Mouse (Mus musculus): ENCODE measurements around the gene 4933430I17Rik. TPM values are rescaled to one million over a fixed set of nuclear protein-coding genes. Genes with fewer than 3 reads are reported as not detected.

4933430I17Rik gene
- polyA plus RNA-seq, 1 experiment from 2014 or later, result 0.49 TPM

DNA sequence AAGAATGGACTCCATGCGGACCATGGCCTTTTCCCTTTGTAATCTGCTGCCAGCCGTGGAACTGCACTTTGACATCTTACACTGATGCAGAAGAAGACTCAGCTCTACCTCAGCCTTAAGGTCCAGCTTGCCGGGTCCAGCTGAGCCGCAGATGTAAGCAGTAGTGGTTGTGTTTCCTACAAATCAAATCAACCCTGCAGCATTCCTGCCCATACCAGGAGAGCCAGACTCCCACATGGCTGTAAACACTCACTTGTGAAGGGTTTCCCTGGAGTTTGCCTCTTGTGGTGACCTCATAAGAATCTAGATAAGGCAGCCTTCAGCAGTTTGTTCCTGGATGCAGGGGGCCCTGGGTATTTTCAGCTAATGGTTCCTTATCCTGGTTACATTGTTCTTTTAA lies 41.4 kb downstream of the 4933430I17Rik start:
- Histone ChIP-seq H3K9me3 (ENCODE audit: control insufficient read depth, low read depth, low read length) (no peaks in the 10 kb centered on the region), H3K4me2 (replicated peaks; ENCODE audit: low read depth, low read length) (no peak overlapping the region), H3K36me3 (ENCODE audit: control insufficient read depth, insufficient read depth, low read length) (no peaks in the 10 kb centered on the region), H3K27ac (ENCODE audit: low read length) (no peak overlapping the region), H3K4me1 (ENCODE audit: control insufficient read depth, insufficient read depth, low read length) (peaks cover 9% of the 10 kb centered on the region; the same call in 1 of the 2 replicates), H3K4me3 (ENCODE audit: low read depth, low read length) (no peak overlapping the region), H3K9ac (replicated peaks; ENCODE audit: low read depth, low read length) (no peak overlapping the region), H3K27me3 (ENCODE audit: control insufficient read depth, insufficient read depth, low read length) (no peaks in the 10 kb centered on the region)
- ATAC-seq (ENCODE audit: insufficient number of reproducible peaks, insufficient read depth, low FRiP score, low read depth), result no peak
- 64% methylated on average over 4 of the region's 4 CpGs for whole genome bisulfite sequencing

DNA sequence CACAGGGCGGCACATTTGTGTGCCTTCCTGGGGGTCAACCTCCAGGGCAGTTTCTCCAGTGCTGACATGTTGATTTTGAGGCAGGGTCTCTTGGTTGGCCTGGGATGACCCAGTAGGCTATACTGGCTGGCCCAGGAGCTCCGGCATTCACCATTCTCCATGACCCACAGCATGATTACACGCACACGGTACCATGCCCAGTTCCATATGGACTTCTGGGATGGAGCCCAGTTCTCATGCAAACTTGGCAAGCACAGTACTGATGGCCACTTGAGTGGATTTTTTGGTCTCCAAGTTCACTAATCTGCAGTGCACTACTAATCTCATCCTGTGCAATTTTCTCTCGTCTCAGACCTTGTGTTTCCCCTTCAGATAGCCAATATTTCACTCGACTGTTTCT lies 42.5 kb downstream of the 4933430I17Rik start:
- no peaks in the 10 kb centered on the region for H3K36me3 ChIP-seq (ENCODE audit: control insufficient read depth, insufficient read depth, low read length)
- no peaks in the 10 kb centered on the region for H3K27me3 ChIP-seq (ENCODE audit: control insufficient read depth, insufficient read depth, low read length)
- no peak overlapping the region for H3K4me2 ChIP-seq (replicated peaks; ENCODE audit: low read depth, low read length)
- ATAC-seq (ENCODE audit: insufficient number of reproducible peaks, insufficient read depth, low FRiP score, low read depth), result no peak
- peaks cover 9% of the 10 kb centered on the region; the same call in 1 of the 2 replicates for H3K4me1 ChIP-seq (ENCODE audit: control insufficient read depth, insufficient read depth, low read length)
- 82% methylated on average over 6 of the region's 6 CpGs for WGBS
- H3K9me3 ChIP-seq (ENCODE audit: control insufficient read depth, low read depth, low read length), result no peaks in the 10 kb centered on the region
- no peak overlapping the region for H3K9ac ChIP-seq (replicated peaks; ENCODE audit: low read depth, low read length)
- no peak overlapping the region for H3K27ac ChIP-seq (ENCODE audit: low read length)
- no peak overlapping the region for H3K4me3 ChIP-seq (ENCODE audit: low read depth, low read length)

DNA sequence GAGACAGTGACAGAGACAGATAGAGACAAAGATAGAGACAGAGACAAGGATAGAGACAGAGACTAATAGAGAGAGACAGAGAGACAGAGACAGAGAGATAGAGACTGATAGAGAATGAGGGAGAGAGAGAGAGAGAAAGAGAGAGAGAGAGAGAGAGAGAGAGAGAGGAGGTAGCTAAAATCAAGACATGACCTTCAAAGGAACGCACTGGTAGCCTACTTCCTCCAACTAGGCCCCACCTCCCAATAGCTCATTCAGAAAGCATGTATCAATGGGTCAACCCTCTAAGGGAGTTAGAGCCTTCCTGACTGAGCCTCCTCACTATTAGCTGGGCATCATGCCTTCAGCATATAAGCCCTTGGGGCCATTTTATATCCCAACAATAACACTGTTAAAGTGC lies 43.2 kb downstream of the 4933430I17Rik start:
- H3K4me3 ChIP-seq (ENCODE audit: low read depth, low read length), result no peak overlapping the region
- no peak overlapping the region for H3K4me2 ChIP-seq (replicated peaks; ENCODE audit: low read depth, low read length)
- no peak overlapping the region for H3K9ac ChIP-seq (replicated peaks; ENCODE audit: low read depth, low read length)
- WGBS, result 94% methylated on average over 1 of the region's 1 CpGs
- H3K27me3 ChIP-seq (ENCODE audit: control insufficient read depth, insufficient read depth, low read length), result no peaks in the 10 kb centered on the region
- ATAC-seq (ENCODE audit: insufficient number of reproducible peaks, insufficient read depth, low FRiP score, low read depth), result no peak
- H3K9me3 ChIP-seq (ENCODE audit: control insufficient read depth, low read depth, low read length), result 0 out of 2 replicates have a peak, but pooled peaks cover 3% of the 10 kb centered on the region
- no peak overlapping the region for H3K27ac ChIP-seq (ENCODE audit: low read length)
- no peaks in the 10 kb centered on the region for H3K36me3 ChIP-seq (ENCODE audit: control insufficient read depth, insufficient read depth, low read length)
- peaks cover 9% of the 10 kb centered on the region; the same call in 1 of the 2 replicates for H3K4me1 ChIP-seq (ENCODE audit: control insufficient read depth, insufficient read depth, low read length)

DNA sequence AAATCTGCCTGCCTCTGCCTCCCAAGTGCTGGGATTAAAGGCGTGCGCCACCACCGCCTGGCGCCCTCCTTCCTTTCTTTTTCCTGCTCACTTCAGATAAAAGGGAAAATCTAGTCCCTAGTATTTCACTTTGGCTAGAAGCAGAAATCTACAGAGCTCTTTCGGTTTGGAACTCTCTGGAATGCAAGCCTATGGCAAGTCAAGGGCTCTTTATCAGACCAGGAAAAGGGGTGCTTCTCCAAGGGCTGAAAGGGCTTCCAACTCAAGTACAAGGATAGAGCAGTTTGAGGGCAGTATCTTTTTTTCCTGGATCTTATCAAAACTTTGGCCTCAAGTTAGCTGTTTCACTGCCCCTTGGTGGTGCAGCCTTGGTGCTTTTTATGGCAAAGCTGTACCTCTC lies 44.4 kb downstream of the 4933430I17Rik start:
- Histone ChIP-seq H3K27me3 (ENCODE audit: control insufficient read depth, insufficient read depth, low read length) (no peaks in the 10 kb centered on the region), H3K4me1 (ENCODE audit: control insufficient read depth, insufficient read depth, low read length) (peaks cover 9% of the 10 kb centered on the region; the same call in 1 of the 2 replicates)
- WGBS, result 90% methylated on average over 5 of the region's 5 CpGs

DNA sequence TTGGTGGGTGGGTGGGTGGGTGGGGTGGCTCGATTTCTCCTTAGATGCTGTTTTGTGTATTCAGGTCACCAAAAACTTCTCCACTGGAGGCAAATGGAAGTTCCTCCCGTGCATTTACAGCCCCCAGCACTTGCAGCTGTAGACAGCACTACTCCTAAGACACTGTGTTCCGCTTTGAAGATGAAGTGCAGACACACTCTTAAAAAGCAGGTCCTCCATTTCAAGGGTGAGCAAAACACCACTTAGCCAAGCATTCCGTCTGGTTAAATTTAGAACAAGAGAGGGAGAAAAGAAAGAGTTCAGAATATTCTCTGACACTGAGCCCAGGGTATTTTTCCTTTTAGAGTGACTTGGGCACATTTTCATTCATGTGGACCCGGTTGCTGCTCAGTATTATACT lies 44.9 kb downstream of the 4933430I17Rik start:
- no peak overlapping the region for H3K9ac ChIP-seq (replicated peaks; ENCODE audit: low read depth, low read length)
- peaks cover 9% of the 10 kb centered on the region; the same call in 1 of the 2 replicates for H3K4me1 ChIP-seq (ENCODE audit: control insufficient read depth, insufficient read depth, low read length)
- no peaks in the 10 kb centered on the region for H3K36me3 ChIP-seq (ENCODE audit: control insufficient read depth, insufficient read depth, low read length)
- H3K4me3 ChIP-seq (ENCODE audit: low read depth, low read length), result no peak overlapping the region
- H3K27me3 ChIP-seq (ENCODE audit: control insufficient read depth, insufficient read depth, low read length), result no peaks in the 10 kb centered on the region
- 0 out of 2 replicates have a peak overlapping the region, but pooled peaks have one; percentile 27 for H3K27ac ChIP-seq (ENCODE audit: low read length)
- no peak overlapping the region for H3K4me2 ChIP-seq (replicated peaks; ENCODE audit: low read depth, low read length)
- ATAC-seq (ENCODE audit: insufficient number of reproducible peaks, insufficient read depth, low FRiP score, low read depth), result no peak
- 58% methylated on average over 5 of the region's 5 CpGs for WGBS
- 0 out of 2 replicates have a peak, but pooled peaks cover 3% of the 10 kb centered on the region for H3K9me3 ChIP-seq (ENCODE audit: control insufficient read depth, low read depth, low read length)

More for the DNA sequence above, 44.4 kb downstream of the 4933430I17Rik start:
- no peak overlapping the region for H3K9ac ChIP-seq (replicated peaks; ENCODE audit: low read depth, low read length)
- H3K4me2 ChIP-seq (replicated peaks; ENCODE audit: low read depth, low read length), result no peak overlapping the region
- no peak for ATAC-seq (ENCODE audit: insufficient number of reproducible peaks, insufficient read depth, low FRiP score, low read depth)
- H3K27ac ChIP-seq (ENCODE audit: low read length), result no peak overlapping the region
- no peak overlapping the region for H3K4me3 ChIP-seq (ENCODE audit: low read depth, low read length)
- 0 out of 2 replicates have a peak, but pooled peaks cover 3% of the 10 kb centered on the region for H3K9me3 ChIP-seq (ENCODE audit: control insufficient read depth, low read depth, low read length)
- H3K36me3 ChIP-seq (ENCODE audit: control insufficient read depth, insufficient read depth, low read length), result no peaks in the 10 kb centered on the region

DNA sequence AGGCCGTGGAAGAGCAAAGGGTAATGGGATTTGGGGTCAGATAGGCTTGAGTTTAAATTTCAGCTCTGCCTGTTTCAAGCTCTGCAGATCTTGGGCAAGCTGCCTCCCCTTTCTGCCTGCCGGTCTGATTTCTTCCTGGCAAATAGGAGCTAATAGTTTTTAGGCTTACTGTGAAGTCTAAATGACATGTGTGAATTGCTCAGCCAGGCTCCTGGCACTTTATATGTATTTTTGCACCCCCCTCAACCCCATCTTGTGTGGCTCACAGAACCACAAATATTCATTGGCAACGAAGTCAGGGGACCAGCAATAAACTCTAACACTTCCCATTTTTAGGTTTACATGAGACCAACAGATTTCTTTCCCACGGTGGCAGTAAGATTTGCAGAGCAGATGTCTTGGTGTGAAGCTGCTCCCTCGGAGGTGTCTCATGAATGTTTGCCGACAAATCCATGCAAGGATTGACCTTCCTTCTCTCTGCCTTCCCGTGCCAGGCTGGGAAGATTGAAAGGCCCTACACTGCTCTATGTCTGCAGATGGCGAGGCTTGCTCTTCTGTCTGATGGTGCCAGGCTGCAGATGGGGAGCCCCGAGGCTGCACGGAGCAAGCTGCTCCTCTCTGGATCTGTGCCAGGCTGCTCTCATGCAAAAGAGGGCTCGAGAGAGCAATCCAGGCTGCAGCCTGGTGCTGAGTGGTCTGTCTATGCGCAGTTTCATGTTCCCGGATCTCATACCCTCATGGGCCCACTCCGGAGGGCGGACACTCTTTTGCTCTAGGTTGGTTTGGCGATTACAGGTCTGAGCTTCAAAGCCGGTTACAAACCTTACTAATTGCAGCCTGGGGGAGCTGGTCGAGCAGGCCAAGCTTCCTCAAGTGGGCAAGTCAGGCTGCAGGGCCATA lies 57.4 kb downstream of the 4933430I17Rik start:
- Histone ChIP-seq H3K4me1 (ENCODE audit: control insufficient read depth, insufficient read depth, low read length) (peaks cover 16% of the 10 kb centered on the region; the same call in 1 of the 2 replicates), H3K27ac (ENCODE audit: low read length) (no peak overlapping the region), H3K9ac (replicated peaks; ENCODE audit: low read depth, low read length) (no peak overlapping the region), H3K36me3 (ENCODE audit: control insufficient read depth, insufficient read depth, low read length) (no peaks in the 10 kb centered on the region), H3K9me3 (ENCODE audit: control insufficient read depth, low read depth, low read length) (no peaks in the 10 kb centered on the region), H3K4me2 (replicated peaks; ENCODE audit: low read depth, low read length) (peak overlapping the region; percentile 66), H3K27me3 (ENCODE audit: control insufficient read depth, insufficient read depth, low read length) (0 out of 2 replicates have a peak, but pooled peaks cover 4% of the 10 kb centered on the region), H3K4me3 (ENCODE audit: low read depth, low read length) (peak overlapping the region; percentile 38)
- 24% methylated on average over 18 of the region's 18 CpGs for WGBS
- peak; percentile 64 for ATAC-seq (ENCODE audit: insufficient number of reproducible peaks, insufficient read depth, low FRiP score, low read depth)

DNA sequence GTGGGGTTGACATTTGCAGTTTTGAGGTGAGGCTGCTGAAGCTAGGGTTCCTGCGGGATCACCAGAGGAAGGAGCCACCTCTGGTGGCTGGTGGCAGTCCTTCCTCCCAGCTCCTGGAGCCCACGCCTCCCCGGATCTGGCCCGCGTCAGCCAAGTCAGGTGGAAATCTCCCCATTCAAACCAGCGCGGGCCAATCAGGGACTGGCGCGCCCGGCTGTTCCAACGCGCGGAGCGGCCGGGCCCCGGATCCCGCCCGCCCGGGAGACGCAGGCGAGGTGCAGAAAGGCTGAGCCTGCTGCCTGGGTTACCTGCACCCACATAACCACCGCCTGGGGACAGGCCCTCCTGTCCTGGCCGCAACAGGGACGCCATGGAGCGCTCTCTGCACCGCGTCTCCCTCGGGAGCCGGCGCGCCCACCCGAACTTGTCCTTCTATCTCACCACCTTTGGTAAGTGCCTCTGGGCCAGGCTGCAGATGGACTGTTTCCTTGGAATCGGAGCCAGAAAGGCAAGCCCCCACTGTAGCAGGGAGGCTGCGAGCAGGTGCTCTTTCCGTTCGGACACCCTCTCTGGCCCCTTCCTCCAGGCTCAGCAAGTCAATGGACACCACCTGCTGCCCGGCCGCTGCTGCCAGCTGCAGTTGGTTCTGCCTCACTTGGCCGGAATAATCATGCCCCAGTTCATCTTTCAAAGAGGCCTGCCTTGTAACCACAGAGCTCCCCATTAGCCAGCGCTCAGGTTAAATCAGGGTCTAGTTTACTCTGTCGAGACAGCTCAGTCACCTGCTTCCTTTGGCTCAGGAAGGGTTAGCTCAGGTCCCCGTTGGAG lies 58.3 kb downstream of the 4933430I17Rik start:
- H3K27ac ChIP-seq (ENCODE audit: low read length), result no peak overlapping the region
- ATAC-seq (ENCODE audit: insufficient number of reproducible peaks, insufficient read depth, low FRiP score, low read depth), result peak; percentile 86
- peak overlapping the region; percentile 66 for H3K4me2 ChIP-seq (replicated peaks; ENCODE audit: low read depth, low read length)
- H3K36me3 ChIP-seq (ENCODE audit: control insufficient read depth, insufficient read depth, low read length), result no peaks in the 10 kb centered on the region
- peaks cover 16% of the 10 kb centered on the region; the same call in 1 of the 2 replicates for H3K4me1 ChIP-seq (ENCODE audit: control insufficient read depth, insufficient read depth, low read length)
- peak overlapping the region; percentile 38 for H3K4me3 ChIP-seq (ENCODE audit: low read depth, low read length)
- 4% methylated on average over 42 of the region's 42 CpGs for WGBS
- no peaks in the 10 kb centered on the region for H3K9me3 ChIP-seq (ENCODE audit: control insufficient read depth, low read depth, low read length)
- peak overlapping the region; percentile 47 for H3K9ac ChIP-seq (replicated peaks; ENCODE audit: low read depth, low read length)
- H3K27me3 ChIP-seq (ENCODE audit: control insufficient read depth, insufficient read depth, low read length), result 0 out of 2 replicates have a peak, but pooled peaks cover 4% of the 10 kb centered on the region

DNA sequence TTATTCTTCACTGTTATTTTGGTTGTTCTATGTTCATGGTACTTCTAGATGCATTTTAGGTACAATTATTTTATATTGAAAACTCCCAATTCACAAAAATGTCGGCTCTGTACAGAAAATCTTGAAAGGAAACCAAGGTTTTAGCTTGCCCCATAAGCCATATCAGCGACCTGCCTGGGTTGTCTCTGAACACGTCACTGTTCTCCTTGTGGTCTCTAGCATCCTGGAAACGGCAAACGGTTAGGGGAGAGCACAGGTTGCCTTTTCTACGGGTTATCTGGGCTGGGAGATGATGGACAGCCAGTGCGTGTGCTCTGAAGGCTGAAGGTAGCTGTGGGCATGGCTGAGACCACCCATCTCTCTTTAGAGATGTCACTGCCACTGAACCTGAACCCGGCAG lies 61.9 kb downstream of the 4933430I17Rik start:
- Histone ChIP-seq H3K9ac (replicated peaks; ENCODE audit: low read depth, low read length) (no peak overlapping the region), H3K9me3 (ENCODE audit: control insufficient read depth, low read depth, low read length) (no peaks in the 10 kb centered on the region), H3K36me3 (ENCODE audit: control insufficient read depth, insufficient read depth, low read length) (no peaks in the 10 kb centered on the region), H3K4me2 (replicated peaks; ENCODE audit: low read depth, low read length) (no peak overlapping the region), H3K4me3 (ENCODE audit: low read depth, low read length) (no peak overlapping the region), H3K27ac (ENCODE audit: low read length) (no peak overlapping the region), H3K4me1 (ENCODE audit: control insufficient read depth, insufficient read depth, low read length) (peaks cover 26% of the 10 kb centered on the region), H3K27me3 (ENCODE audit: control insufficient read depth, insufficient read depth, low read length) (0 out of 2 replicates have a peak, but pooled peaks cover 4% of the 10 kb centered on the region)
- WGBS, result 83% methylated on average over 8 of the region's 8 CpGs
- no peak for ATAC-seq (ENCODE audit: insufficient number of reproducible peaks, insufficient read depth, low FRiP score, low read depth)
